Mouse (Mus musculus): ENCODE measurements at regions not wholly inside any gene's neighbourhood (a gene's known extent, or its start where the extent isn't known, plus 50 kb on each side); places are given as distances from the start of the nearest gene placed in this dataset.

DNA sequence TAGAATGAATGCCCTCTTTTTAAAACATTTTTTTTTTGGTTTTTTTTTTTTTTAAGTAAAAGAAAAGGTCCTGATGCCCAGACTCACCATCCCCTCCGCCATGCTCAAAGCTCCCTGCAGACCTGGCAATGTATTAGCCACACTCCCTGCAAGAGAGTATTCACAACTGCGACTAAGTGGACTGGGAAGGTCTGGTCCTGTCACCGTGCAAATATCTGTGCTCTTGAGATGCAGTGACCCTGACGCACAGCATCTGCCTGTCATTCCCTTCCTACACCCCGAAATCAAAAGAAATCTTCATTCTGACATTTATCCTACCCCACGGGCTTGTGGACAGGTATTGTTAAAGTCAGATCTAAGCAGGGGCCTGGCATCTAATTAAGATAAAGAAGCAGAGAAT, 95.4 kb upstream of the Dio3 start:
- DNase-seq (ENCODE audit: low spot score in 2 of 2), result no peak

GRCm38 (mm10) chr12:110185399-110185798, 93.5 kb upstream of the Dio3 start:
- no peak for DNase-seq (ENCODE audit: low spot score in 2 of 2)

- DNase-seq (ENCODE audit: low spot score in 2 of 2), result no peak
Measured at GRCm38 (mm10) chr12:110186381-110186780, 92.5 kb upstream of the Dio3 start.

- no peak for DNase-seq (ENCODE audit: low spot score in 2 of 2)
Measured at GRCm38 (mm10) chr12:110186911-110187245, 92.0 kb upstream of the Dio3 start.

DNA sequence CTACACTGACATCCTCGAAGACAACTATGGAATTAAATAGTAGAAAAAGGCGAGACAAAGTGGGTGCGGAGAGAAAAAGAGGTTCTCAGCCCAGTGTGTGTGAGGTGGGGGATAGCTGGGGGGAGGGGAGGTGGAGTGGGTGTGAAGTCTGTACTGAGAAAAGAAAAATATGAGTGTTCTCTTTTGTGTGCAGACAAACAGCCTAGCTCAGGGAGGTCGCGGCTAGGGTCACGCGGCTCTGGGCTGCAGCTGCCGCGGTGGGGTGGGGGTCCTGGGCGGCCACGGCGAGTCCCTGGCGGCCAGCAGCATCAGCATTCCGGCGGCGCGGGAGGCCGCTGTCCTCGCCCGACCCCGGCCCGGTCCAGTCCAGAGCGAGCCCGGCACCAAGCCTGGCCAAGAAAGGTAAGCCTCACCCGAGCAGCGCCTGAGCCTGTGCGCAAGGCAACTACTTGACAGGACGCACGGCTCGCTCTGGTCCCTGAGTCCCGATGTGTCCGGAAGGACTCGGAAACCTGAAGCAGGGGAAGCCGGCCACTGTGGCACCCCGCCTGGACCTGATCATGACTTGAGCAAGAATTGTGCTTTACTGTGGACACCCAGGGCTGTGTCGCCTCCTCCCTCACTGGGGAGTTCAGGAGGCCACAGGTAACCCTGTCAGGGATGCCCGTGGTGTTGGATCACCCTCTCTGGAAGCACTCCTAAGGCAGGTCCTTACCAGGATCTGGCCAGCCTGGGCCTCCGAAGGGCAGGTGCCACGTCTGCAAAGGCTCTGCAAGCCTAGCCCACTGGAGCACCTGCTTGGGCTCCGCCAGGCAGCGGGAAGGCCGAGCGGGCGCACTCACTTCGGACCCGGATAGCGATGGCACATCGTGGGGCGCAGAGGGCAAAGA, 91.4 kb upstream of the Dio3 start:
- no peak for DNase-seq (ENCODE audit: low spot score in 2 of 2)

DNA sequence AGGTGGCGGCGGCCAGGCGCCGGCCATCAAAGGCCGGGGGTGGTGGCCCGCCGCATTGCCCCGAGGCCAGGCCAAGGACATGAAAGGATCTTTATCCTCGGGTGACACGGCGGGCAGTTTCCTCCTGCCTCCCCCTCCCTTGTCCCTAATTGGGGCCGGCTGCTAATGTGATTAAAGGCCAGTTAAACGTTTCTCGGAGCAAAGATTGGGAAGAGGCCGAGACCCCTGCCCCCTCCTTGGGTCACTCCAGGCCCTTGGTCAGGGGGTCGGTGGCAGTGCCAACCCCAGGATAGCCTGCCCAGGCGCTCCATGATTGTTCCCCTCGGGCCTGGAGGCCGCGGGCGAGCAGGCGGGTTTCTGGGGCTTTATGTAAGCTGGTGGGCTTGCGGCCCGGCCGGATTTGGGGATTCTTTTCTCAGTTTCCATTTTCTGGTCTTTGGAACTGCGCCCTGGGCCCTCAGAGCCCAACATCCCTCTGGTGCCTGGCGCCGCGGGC, 90.7 kb upstream of the Dio3 start:
- no peak for DNase-seq (ENCODE audit: low spot score in 2 of 2)

DNA sequence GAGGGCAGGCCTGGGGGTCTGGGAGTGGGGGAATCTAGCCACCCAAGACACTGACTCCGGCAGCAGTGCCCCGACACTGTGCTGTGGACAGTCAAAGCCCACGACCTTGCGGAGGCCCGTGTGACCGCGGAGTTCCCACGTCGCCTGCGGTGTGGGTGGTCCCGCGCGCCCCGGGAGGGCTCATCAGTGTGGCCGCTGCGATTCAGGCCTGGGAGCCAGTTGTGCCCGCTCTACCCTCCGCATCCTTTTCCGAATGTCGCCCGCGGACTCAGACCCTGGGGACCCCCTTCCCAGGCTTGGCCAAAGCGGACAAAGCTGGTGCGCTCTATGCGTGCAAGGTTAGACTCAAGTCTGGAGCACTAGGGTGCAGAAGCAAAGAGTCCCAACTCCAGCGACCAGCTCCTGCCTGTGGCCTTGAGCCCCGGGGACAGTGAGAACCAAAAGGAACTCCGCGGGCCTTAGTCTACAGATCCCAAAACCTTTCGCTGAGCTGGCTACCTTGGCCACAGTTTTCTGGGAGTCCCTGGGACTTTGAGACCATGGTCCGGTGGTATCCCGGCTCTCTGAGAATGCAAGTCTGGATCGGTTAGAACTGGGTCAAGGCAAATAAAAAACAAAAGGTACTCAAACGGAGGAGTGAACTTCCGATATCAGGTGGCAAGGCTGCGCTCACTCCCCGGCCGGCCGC, 90.1 kb upstream of the Dio3 start:
- DNase-seq (ENCODE audit: low spot score in 2 of 2), result no peak

DNA sequence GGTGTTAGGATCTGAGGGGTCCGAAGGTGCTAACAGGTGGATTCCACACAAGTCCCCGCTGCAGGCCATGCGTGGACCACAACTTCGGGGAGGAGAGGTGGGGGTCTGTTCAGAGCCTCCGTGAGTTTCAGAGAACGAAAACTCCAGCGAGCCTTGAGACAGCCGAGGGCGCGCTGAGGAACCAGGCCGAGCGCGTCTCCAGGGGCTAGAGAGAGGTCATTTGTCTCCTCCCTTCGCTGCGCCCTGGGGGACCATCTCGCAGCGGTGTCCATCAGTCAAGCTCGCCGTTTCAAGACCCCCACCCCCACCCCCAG, 89.6 kb upstream of the Dio3 start:
- DNase-seq (ENCODE audit: low spot score in 2 of 2), result no peak

DNA sequence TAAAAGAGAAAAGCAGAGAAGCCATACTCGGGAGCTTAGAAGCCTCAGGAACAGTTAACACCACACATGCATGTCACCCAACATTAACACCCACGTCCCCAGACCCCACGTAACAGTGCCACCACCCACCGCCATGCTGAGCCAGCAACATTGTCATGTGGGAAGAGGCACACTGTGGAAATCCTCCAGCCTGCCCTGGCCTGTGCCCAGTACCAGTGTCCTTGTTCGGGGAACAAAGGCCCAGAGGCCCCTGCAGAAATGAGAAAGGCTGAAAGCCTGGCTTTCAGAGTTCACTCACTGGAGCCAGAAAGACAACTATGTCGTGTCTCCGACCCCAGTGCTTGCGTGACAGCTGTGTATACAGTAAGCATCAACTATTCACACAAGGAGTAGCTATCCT, 86.7 kb upstream of the Dio3 start:
- DNase-seq (ENCODE audit: low spot score in 2 of 2), result no peak

GRCm38 (mm10) chr12:110197366-110197765, 81.5 kb upstream of the Dio3 start:
- DNase-seq (ENCODE audit: low spot score in 2 of 2), result no peak

GRCm38 (mm10) chr12:110200471-110200870, 78.4 kb upstream of the Dio3 start:
- no peak for DNase-seq (ENCODE audit: low spot score in 2 of 2)

GRCm38 (mm10) chr12:110200887-110201286, 78.0 kb upstream of the Dio3 start:
- no peak for DNase-seq (ENCODE audit: low spot score in 2 of 2)

- no peak for DNase-seq (ENCODE audit: low spot score in 2 of 2)
Measured at GRCm38 (mm10) chr12:110203271-110204014, 75.4 kb upstream of the Dio3 start.

DNA sequence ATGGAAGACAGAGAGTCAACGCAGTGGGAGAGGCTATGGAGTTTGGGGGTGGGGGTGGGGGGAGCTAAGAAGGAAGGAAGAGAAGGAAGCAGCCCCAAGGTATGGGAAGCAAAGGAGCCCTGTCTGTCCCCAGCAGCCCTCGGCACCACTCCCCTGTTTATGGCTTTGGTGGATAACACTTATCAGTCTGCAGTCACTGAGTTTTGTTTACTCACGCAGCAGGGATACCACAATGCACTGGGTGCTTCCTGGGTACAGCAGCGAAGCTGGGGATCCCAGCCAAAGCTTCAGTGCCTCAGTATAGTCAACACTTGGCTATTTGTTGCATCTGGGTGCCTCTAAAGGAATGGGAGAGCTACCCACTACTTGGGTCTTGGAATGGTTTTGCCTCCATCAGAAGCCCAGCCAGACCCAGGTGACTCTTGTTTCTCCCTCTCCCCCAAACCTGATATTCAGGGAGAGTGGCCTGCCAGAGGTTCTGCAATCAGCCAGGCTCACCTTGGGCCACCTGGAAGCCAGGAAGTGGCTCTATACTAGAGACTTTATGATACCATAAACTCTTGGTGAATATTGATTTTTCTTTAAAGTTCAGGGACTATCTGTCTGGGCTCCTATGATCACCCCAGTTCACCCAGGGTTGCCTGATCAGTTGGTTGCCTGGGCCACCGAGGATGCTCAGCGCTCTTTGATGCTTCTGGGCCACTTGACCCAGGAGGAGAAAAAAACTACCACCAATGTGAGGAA, 74.5 kb upstream of the Dio3 start:
- no peak for DNase-seq (ENCODE audit: low spot score in 2 of 2)

GRCm38 (mm10) chr12:110206271-110206670, 72.6 kb upstream of the Dio3 start:
- DNase-seq (ENCODE audit: low spot score in 2 of 2), result no peak

GRCm38 (mm10) chr12:110206812-110207211, 72.1 kb upstream of the Dio3 start:
- no peak for DNase-seq (ENCODE audit: low spot score in 2 of 2)

GRCm38 (mm10) chr12:110207246-110207852, 71.5 kb upstream of the Dio3 start:
- DNase-seq (ENCODE audit: low spot score in 2 of 2), result no peak

GRCm38 (mm10) chr12:110212716-110213115, 66.2 kb upstream of the Dio3 start:
- no peak for DNase-seq (ENCODE audit: low spot score in 2 of 2)

DNA sequence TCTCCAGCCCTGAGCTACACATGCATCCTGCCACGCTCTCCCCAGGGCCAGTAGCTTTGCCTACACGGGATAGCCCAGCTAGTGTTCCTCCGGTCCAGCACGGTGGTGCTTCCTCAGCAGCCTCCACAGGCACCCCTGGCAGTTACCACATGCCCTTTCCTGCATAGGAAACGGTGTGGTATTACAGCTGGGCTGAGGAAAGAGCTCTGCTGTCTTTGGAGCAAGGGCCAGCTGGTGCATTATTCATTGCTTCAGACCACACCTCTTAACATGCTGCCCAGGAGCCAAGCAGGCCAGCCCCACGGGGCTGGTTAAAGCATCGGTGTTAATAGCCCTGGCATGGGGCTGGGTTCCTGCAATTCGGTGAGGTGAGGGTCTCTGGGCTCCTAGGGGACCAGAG, 64.0 kb upstream of the Dio3 start:
- no peak for DNase-seq (ENCODE audit: low spot score in 2 of 2)

GRCm38 (mm10) chr12:110215311-110215710, 63.6 kb upstream of the Dio3 start:
- no peak for DNase-seq (ENCODE audit: low spot score in 2 of 2)

GRCm38 (mm10) chr12:110219750-110220149, 59.1 kb upstream of the Dio3 start:
- no peak for DNase-seq (ENCODE audit: low spot score in 2 of 2)

All from spleen, postnatal 10 days (tissue).